Mouse (Mus musculus): ENCODE measurements around the gene Cox17.
A peak's percentile ranks its signal among the peaks of the same experiment; 100 is the strongest.

Cox17 gene

DNA sequence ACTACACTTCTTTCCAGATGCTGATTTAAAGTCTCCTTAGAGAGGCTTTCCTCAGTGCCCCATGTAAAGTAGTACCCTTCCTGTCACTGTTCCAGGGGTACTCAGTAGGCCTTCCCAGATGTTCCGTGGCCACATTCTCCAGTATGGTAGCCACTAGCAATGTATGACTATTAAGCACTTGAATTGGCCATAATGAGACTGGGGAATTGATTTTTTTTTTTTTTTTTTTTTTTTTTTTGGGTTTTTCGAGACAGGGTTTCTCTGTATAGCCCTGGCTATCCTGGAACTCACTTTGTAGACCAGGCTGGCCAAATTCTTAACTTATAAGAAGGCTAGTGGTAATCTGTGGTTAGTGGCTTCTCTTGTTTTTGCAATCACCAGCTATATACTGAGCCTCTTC is 3.1 kb downstream of the Cox17 start:
- no peak for DNase-seq (ENCODE audit: low read depth, low spot score)

DNA sequence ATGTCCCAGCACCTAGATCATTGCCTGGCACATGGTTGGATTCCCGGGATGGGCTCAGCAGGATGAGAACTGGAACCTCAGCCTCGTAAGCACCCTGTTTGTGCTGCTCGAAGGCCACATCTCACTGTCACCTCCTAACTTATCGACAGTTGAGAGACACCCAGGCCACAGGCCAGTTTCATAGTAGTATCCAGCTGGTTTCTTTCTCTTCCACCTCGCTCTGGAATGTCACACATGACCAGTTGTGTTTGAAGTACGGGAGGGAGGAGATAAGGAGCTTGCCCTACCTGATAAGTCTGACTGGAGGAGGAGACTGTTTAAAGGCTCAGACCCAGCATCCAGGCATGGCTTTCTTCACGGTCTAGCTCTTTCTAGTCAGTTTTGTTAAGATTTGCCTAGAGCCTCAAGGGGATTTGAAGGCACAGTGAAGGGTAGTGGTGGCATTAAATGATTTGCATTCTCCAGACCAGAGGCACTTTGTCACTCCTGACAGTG is 3.6 kb downstream of the Cox17 start:
- DNase-seq (ENCODE audit: low read depth, low spot score) = no peak

DNA sequence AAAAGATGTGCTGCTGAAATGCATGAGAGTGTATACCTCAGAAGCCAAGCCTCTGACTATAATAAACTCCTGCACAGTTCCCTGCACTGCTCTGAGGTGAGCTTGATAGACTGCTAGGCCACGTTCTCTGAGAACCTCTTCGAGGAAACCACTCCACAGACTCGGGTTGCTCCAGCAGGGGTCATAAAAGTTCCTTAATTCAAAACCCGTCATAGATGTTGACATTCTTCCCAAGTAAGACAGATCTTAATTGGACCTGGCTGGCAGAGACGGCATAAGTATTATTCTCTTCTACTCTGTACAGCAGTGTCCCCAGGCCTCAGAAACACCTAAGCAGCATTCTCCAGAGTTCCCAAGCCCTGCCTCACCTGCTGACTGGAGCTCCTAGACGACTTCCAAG is 4.1 kb downstream of the Cox17 start:
- no peak for DNase-seq (ENCODE audit: low read depth, low spot score)

DNA sequence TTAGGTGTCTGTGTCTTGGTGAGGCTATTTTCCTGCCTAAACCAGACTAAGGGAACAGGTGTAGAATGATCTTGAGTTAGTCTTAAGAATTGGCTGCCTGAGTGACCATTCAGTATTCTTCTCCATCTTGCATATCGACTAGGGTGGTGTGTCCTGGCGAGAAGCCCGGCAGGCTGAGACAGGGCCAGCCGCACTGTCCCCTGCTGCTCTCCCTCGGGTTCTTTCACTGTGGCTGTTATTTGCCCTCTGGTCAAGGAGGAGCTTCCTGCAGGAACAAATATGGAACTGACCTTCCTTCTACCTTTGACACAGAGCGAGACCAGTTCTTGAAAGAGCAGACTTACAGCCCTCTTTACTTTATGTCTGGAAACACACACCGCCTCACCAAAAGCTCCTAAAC is 5.2 kb downstream of the Cox17 start:
- no peak for DNase-seq (ENCODE audit: low read depth, low spot score)

DNA sequence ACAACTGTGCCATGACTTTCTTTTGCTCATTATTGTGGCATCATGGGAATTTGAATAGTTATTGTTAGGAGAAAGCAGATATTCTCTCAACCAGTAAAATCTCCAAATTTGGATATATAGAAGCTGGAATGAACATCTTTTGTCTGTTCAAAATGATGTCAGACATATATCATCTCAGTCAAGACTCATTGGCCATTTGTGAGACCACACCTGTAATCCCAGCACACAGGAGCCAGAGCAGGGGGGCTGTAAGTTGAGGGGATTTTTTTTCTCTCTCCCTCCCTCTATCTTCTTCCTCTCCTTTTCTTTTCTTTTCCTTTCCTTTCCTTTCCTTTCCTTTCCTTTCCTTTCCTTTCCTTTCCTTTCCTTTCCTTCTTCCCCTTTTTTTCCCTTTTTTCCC is 6.1 kb downstream of the Cox17 start:
- DNase-seq (ENCODE audit: low read depth, low spot score) = peak; percentile 30

DNA sequence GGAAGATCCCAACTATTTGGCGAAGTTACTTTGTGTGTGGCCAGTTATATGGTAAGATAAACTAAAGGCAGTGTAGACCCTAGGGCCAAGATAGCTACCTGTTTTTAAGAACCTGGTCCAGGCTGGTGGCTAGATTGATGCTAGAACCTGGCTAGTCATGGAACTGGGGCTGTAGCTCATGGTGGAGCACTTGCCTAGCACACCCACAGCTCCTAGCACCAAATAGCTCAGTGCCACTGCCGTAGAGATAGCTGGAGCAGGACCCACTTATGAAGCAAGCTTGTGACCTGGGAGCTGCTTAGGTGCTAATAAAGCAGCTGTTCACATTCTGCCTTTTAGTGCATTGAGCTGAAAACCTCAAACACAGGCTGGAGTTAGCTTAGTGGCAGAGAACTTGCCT is 6.9 kb downstream of the Cox17 start:
- peak; percentile 39 for DNase-seq (ENCODE audit: low read depth, low spot score)

DNA sequence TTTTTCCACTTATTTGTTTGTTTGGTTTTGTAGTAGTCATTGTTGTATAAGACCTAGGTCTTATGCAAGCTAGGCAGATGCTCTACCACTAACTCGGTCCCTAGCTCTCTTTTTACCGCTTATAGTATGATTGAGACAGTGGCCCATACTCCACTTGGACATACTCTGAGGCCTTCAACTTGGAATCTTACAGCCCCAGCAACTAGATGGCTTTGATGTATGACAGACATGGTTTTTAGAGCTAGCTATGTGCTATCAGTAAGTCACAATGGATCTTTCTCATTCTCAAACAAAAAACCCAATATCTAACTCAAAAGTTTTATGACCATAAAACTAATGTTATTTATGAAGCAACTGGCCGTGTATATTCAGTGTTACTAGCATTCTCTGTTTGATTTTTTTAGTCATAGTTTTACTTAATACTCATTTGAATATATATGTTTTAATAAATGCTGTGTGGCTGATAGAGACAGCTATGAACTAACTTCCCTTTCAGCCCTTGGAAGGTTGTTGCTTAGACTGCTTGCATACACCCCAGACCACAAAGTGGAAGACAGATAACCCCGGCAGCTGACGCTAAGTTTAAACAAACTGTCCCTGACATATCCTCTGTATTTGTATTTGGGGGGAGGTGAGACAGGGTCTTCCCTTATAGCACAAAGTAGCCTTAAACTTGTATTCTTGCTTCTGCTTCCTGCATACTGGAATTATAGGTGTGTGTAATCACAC is 7.6 kb downstream of the Cox17 start:
- no peak for DNase-seq (ENCODE audit: low read depth, low spot score)

DNA sequence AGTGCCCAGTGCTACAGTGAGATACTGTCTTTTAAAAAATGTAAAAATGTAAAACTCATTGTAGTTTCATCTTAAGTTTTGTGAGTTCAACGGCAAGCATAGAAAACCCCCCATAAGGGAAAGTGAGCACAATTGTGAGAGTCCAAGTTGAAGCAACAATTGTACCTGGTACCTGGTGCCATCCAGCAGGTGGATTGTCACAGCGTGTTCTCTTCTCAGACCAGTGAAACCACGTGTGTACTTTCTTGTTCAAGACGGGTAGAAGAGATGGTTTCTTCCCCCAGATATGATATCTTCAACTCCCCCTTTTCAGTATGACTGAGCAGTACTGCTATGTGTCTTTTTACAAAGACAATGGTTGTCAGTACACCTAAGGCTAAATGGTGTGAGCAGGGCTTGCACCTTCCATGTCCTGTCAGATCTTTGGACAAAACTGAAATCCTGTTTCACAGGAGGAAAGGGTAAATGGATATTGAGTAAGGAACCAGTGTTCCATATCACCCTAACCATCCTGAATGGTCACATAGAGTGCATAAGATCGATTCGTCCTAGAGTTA is 11.5 kb downstream of the Cox17 start:
- DNase-seq (ENCODE audit: low read depth, low spot score) = no peak

DNA sequence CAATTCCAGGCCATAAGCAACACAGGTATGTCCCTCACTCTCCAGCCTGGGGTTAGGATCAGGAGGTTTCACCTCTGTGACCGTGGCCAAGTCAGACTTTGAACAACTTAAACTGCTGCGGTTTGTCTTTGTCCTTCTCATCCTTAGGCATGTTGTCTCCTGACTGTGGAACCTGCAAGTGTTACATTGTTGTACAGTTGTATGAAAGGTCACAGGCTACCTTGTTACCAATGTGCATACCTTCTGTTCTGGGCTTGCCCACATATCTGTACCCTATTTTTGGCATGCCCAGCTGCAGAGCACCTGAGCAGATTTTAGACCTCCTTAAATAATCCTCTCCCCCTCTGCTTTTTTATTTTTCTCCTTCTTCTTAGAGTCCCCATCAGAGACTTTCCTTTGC is 12.4 kb downstream of the Cox17 start:
- no peak for DNase-seq (ENCODE audit: low read depth, low spot score)

DNA sequence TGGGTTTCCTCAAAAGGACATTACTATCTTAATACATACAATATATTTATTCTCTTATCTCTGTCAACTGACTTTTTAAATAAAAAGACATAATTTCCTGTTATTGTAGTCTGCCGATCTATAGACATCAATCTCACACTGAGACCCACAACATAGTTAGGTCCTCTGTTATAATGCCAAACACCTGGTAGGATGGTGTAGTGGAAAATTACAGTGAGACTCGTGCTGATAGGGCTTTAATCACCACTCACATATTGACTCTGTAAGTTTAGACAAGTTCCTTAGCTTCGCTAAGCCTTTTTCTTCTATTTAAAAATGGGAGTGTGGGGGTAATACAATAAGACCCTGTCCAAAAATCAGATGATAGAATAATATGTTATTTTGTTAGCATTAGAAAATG is 13.1 kb downstream of the Cox17 start:
- DNase-seq (ENCODE audit: low read depth, low spot score) = peak; percentile 23

DNA sequence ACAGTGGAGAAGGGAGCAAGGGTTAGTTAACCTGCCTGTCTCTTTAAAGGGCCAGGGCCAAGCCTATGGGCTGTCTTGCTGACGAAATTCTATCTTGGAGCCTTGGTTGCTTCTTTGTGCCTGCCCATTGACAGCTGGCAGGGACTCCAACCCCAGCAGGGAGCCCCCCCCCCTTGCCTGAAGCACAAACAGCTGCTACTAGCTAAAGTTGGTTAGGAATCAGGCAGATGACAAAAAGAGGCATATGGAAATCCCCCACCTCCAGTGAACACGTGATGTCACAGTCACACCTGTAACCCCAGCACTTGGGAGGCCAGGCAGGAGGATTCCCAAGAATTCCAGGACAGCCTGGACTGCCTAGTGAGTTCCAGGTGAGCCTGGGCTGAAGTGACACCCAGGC is 13.5 kb downstream of the Cox17 start:
- DNase-seq (ENCODE audit: low read depth, low spot score) = peak; percentile 43

DNA sequence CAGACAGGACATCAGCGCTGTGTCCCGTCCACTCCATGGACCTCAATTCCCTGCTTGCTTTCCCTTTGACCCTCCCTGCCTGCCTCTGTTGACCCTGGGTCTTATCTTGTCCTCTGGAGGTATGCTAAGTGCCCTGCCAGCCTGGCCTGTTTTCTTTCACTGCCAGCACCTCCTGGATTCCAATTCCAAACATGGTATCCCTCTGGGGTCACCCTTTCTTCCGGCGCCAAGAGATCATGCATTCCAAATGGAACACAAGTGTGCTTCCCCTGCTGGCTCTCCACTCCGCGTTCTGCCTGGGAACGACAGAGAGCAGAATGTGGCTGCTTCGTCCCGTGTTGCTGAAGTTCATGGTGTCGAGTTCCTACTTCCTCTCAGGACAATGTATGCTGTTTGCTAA is 15.1 kb downstream of the Cox17 start, which contains the start of gene Popdc2:
Gene Popdc2, plus strand, starts transcription at position 277 of the 400 bp plus-strand sequence.
- no peak for DNase-seq (ENCODE audit: low read depth, low spot score)

DNA sequence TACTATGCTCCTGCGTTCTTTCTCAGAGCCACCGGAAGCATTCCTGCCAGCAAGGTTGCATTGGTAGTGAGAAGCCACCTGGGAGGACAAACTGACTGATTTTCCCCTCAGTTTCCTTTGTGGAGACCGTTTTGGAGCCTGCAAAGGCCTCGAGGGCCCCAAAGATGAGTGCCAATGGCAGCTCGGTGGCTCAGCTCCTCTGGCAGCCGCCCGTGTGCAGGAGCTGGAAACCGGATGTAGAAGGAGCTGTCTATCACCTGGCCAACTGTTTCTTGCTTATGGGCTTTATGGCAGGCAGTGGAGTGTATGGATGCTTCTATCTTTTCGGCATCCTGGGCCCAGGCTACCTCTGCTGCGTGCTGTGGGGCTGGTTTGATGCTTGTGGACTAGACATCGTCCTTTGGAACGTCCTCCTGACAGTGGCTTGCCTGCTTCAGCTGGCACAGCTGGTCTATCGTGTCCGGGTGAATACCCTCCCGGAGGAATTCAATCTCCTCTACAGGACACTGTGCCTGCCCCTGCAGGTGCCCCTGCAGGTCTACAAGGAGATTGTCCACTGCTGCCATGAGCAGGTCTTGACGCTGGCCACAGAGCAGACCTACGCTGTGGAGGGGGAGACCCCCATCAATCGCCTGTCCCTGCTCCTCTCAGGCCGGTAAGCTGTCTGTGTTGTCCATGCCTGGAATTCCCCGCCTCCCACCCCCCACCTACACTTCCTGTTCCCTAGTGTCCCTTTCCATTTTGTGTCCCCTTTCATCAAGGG is 15.9 kb downstream of the Cox17 start:
- DNase-seq (ENCODE audit: low read depth, low spot score) = no peak

DNA sequence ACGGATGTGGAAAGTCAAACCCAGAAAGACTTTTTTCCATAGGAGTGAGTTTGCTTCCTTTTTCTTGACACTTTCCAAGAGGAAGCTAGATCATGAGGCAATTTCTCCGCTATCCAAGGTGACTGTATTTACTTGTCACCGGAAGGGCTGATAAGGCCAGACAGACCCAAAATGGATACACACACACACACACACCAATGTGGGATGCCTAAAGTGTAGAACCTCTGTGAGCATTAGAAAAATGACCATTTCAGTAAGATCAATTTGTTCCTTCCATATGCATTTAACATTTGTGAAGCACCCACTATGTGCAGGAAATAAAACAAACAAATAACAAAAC is 16.4 kb downstream of the Cox17 start:
- no peak for DNase-seq (ENCODE audit: low read depth, low spot score)

DNA sequence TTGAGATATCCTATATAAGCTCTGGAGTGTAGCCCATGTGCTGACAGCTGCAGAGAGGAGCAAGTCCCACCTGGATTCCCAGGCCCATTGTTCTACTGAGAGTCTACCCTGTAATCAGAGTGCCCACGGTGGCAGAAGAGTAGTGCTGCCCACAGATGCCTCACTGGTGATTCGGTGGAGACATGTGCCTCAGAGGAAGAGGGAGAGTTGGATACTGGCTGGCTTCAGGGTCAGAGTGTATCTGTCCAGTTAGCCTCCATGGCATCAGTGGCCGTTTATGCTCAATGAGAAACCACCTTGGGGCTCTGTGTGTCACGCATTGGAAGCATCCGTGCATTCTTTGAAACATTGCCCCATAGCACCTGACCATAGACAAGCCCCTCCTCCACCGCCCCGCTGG is 16.9 kb downstream of the Cox17 start:
- no peak for DNase-seq (ENCODE audit: low read depth, low spot score)

DNA sequence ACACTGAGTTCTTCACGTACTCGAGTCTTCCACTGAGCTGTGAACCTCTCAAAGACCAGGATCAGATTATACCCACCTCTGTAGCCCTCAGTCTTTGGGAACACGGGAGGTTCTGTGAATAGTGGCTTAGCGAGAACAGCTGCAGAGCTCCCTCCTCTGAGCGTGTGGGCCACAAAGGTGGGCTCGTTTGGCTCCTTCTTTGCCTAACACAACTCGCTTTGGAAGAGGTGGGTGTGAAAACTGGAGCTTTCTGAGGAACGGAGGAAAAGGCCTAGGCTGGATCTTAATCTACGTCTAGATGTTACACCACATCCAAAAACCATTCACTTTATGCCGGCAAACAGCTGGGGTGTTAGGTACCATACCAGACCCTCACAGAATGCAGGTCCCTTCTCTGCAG is 18.6 kb downstream of the Cox17 start:
- no peak for DNase-seq (ENCODE audit: low read depth, low spot score)

DNA sequence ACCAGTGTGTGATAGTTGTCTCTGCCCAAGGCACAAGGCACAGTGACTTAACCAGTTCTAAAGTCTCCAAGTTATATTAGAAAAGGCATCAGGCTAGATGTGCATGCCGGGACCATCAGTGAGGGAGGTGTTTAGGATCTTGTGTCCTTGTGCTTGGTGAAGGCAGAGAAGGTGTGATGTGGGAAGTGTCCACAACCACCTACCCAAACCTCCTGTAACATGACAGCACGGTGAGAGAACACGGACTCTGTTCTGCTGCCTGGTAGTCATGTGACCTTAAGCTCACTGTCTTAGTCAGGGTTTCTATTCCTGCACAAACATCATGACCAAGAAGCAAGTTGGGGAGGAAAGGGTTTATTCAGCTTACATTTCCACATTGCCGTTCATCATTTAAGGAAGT is 19.4 kb downstream of the Cox17 start:
- DNase-seq (ENCODE audit: low read depth, low spot score) = no peak

DNA sequence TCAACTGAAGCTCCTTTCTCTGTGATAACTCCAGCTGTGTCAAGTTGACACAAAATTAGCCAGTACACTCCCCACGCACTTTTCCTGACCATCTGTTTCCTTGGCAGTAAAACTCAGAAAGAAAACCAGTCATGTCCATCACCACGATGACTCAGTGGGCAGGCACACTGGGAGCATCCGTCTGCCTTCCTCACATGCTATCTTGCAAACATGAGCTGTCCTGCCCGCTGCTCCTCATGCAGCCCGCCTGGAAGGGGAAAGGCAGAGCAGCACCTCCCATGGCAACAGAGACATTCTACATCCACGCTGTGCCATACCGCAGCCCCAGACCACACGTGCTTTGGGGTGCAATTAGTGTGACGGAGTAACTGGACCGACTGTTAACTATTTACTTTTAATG is 21.5 kb downstream of the Cox17 start:
- no peak for DNase-seq (ENCODE audit: low read depth, low spot score)

DNA sequence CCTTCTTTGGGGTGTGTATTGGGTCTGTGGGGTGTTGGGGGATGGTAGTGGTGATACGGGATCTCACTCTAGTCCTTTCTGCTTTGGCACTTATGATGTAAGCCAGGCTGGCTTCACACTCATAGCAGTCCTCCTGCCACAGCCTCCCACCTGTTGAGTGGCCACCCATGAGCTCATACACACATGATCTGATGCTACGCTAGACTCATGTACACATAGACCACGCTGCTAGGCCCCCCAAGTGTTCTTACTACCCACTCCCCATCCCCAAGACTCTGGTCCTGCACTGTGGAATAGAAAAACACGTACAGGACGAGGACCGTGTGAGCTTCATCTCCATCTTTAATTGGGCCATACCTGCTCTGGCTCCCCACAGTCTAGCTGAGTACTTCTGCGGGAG is 22.2 kb downstream of the Cox17 start:
- DNase-seq (ENCODE audit: low read depth, low spot score) = no peak

DNA sequence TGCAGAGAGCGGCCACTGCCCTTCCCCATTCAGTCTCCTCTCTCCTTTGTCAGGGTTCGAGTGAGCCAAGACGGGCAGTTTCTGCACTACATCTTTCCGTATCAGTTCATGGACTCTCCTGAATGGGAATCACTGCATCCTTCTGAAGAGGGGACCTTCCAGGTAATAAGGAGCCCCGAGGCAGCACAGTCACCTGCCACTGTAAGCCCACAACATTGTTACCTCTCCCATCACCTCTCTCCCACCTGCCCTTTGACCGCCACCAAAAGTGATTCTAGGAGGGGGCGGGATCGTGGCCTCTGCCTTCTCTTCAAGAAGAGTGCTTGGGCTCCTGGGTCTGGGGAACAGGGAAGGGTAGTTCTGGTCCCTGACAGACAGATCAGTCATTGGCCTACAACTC is 22.6 kb downstream of the Cox17 start:
- no peak for DNase-seq (ENCODE audit: low read depth, low spot score)

DNA sequence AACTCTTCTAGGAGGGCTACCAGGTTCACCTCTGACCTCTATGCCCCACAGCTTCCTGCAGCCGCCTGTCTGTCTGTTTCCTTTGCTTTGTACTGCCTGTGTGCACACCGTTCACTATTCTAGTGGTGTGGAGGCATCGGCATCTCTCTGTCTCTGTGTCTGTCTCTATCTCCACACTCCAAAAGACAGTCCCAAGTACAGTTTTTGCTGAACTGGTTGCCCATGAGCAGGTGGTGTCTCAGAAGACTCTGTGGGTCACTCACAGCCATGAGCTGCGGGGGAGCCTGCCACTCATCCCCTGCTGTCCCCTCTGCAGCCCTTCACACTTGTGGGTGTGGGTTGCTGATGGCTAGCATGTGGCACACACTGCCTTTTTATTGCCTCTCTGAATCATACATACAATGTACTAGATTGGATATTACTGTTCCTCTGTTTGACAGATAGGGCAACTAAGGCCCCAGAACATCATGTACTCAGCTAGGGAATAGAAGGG is 23.2 kb downstream of the Cox17 start:
- DNase-seq (ENCODE audit: low read depth, low spot score) = no peak

DNA sequence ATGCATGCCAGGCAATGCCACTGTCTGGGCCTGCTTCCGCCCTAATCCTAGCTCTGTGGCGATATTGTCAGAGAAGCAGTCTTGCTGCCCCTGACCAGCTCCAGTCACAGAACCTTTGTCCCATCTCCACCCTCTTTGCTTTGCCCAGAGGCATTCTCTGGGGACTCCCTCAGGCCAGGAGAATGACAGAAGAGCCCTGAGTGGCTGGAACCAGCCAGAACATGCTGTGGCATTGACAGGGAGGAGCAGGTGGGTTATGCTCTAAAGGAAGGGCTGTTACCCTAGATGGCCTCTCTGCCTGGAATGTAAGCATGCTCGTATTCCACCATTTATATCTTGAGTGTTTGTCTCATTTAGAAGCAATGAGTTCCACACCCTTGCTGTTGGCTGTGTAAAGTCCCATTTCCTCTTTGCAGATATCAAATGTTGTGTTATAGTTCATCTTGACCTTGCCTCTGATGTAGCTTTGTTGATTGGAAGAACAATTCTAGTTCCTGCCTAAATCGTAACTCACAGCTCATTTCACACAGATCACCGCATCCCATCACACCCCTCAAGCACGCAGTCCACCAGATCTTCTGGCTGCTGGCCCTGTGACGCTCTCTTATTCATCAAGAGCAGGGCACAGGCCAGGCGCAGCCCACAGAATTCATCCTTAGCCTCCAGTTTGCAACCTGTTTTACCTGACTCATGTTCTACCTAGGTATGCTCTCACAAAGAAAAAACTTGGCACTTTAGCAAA is 24.0 kb downstream of the Cox17 start:
- DNase-seq (ENCODE audit: low read depth, low spot score) = no peak

Measured in CD4-positive, CD25-positive, alpha-beta regulatory T cell, adult 2 months (primary cell).